Mouse (Mus musculus) forebrain, embryonic 16.5 days (tissue): Measurements from ENCODE around the gene Prpsap2. TPM values are rescaled to one million over a fixed set of nuclear protein-coding genes. Genes with fewer than 3 reads are reported as not detected.

Source experiments
- ATAC-seq: fragments of 200-750 bp; cut with Nextera tagmentation; 2 replicates; pipeline ENCODE4 v1.8.0; 2017; ENCODE audit warnings: mild to moderate bottlenecking, moderate library complexity
- H3K27ac ChIP-seq: fragments of 300-500 bp; sonication (generic); 2 replicates; pipeline ENCODE4 v1.5.1; 2014; ENCODE audit warnings: low read length, control low read depth
- H3K27me3 ChIP-seq: fragments of 300-500 bp; sonication (generic); replicated peaks from 2 replicates; pipeline ENCODE4 v1.6.1; 2014; ENCODE audit warnings: low read length; ENCODE audit not compliant: control insufficient read depth, insufficient read depth
- H3K36me3 ChIP-seq: fragments of 300-500 bp; sonication (generic); 2 replicates; pipeline ENCODE4 v1.6.1; 2014; ENCODE audit not compliant: control insufficient read depth, insufficient read depth
- H3K4me1 ChIP-seq: fragments of 300-500 bp; sonication (generic); replicated peaks from 2 replicates; pipeline ENCODE4 v1.6.1; 2014; ENCODE audit warnings: low read length; ENCODE audit not compliant: control insufficient read depth, insufficient read depth
- H3K4me2 ChIP-seq: fragments of 300-500 bp; sonication (generic); 2 replicates; pipeline ENCODE4 v1.6.1; 2014; ENCODE audit warnings: mild to moderate bottlenecking, low read length, control low read depth
- H3K4me3 ChIP-seq: fragments of 300-500 bp; sonication (generic); replicated peaks from 2 replicates; pipeline ENCODE4 v1.5.1; 2014; ENCODE audit warnings: mild to moderate bottlenecking, low read length, control low read depth
- H3K9ac ChIP-seq: fragments of 300-500 bp; sonication (generic); replicated peaks from 2 replicates; pipeline ENCODE4 v1.6.1; 2014; ENCODE audit warnings: low read depth, low read length, control low read depth
- H3K9me3 ChIP-seq: fragments of 300-500 bp; sonication (generic); 2 replicates; pipeline ENCODE4 v1.6.1; 2016; ENCODE audit warnings: low read length; ENCODE audit not compliant: control insufficient read depth
- WGBS: fragments of 180-500 bp; shearing (Covaris S2); extraction: QIAGEN DNeasy Blood & Tissue Kit; methylation state at CpG from one replicate; pipeline ENCODE4 v1.1.7; 2014; 5-methylcytosine and 5-hydroxymethylcytosine counted together
- polyA plus RNA-seq: library from polyadenylated mRNA; unstranded; fragments of >200 nt; fragmentation: Nextera tagmentation; extraction: Ambion mirVana; gene quantifications from 2 replicates; pipeline ENCODE4 v1.2.1, GENCODE M21; 2015

Prpsap2 gene
- polyA plus RNA-seq, 1 experiment from 2014 or later = 59.3 TPM

DNA sequence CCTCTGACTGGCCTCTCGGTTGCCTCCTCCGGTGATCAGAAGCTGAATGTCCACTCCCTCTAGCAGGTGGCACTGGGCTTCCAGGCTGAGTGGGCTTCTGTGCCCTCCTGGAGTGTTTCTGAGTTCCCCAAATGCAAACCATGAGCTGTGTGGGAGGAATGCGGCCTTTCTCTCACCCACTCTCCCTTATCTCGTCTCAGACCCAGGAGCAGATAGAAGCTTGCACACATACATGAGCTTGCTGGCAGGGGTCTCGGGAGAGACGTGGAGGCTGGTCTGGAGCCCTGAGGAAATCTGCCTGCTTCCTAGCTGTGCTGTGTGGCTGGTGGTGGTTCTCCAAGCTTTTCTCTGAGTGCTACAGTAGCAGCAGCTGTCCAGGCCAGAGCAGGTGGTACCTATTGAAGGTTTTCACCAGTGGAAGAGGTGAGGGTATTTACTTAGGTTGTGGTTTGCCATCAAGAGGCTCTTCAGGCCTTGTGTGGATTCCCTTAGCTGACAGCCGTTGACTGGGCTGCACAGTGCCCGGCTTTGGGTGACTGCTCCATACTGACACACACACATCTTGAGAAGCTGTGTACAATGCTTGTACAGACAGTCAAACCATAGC lies 76.7 kb downstream of the Prpsap2 start:
- Histone ChIP-seq H3K4me2 (no peak overlapping the region), H3K9me3 (no peaks in the 10 kb centered on the region), H3K4me1 (peaks cover 10% of the 10 kb centered on the region), H3K4me3 (no peak overlapping the region), H3K27me3 (peaks cover 24% of the 10 kb centered on the region), H3K9ac (no peak overlapping the region), H3K27ac (no peak overlapping the region), H3K36me3 (no peaks in the 10 kb centered on the region)
- 73% methylated on average over 8 of the region's 8 CpGs for WGBS
- no peak for ATAC-seq

DNA sequence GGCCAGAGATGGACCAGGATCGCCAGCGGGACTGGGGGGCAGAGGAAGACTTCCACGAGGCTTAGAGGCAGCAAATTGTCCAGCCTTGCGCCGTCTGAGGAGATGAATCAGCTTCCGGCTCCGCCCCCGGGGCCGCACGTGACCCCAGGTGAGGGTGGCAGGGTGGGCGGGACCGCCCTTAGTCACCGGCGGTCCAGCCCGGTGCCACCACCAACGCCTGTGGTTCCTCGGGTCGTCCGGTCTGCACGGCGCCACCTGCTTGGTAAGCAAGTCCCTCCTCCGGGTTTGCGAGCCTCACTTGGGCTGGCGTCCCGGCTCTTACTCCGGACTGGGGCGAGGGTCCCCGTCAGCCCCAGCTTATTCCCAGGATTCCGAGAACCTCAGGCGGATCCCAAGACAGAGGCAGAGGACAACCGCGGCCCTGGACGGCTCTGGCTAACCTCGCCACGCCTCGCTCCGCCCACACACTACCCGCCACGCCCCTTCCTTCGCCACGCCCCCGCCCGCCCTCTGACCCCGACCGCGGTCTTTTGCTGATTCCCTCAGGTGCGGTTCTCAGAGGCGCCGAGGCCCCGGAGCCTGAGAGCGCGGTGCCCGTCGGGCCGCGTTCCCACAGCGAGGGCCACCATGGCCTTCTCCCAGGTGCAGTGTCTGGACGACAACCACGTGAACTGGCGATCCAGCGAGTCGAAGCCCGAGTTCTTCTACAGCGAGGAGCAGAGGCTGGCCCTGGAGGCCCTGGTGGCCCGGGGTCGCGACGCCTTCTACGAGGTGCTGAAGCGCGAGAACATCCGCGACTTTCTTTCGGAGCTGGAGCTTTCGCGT lies 77.8 kb downstream of the Prpsap2 start, which contains the start of gene Fam83g:
Fam83g (plus strand) TSS at position 185 of the 825 bp plus-strand sequence.
- Histone ChIP-seq H3K4me3 (peak within 1 kb of the TSS; percentile 43), H3K9me3 (no peaks in the 10 kb centered on the region), H3K27me3 (peaks cover 24% of the 10 kb centered on the region), H3K27ac (no peak within 1 kb of the TSS), H3K4me1 (peaks cover 10% of the 10 kb centered on the region), H3K36me3 (no peaks in the 10 kb centered on the region), H3K9ac (peak within 1 kb of the TSS; percentile 37), H3K4me2 (peak within 1 kb of the TSS; percentile 55)
- peak; percentile 33; the same call in 1 of the 2 replicates for ATAC-seq
- 2% methylated on average over 76 of the region's 76 CpGs for WGBS

Other genes starting within 250 kb of the Prpsap2 start
- 74.6 and 92.8 TPM in 2 replicates for gene Epn2, start 182.4 kb downstream of the Prpsap2 start, polyA plus RNA-seq
- gene Grap, start 108.8 kb downstream of the Prpsap2 start, polyA plus RNA-seq = 10.2 and 11.3 TPM in 2 replicates
- gene Fam83g, start 78.0 kb downstream of the Prpsap2 start, polyA plus RNA-seq = 0.36 and 0.46 TPM in 2 replicates
- not detected in 2 replicates for gene Slc5a10, start 41.3 kb downstream of the Prpsap2 start, polyA plus RNA-seq
- 38.7 and 41.3 TPM in 2 replicates for gene Ulk2, start 93.0 kb upstream of the Prpsap2 start, polyA plus RNA-seq
- 13.0 and 15.0 TPM in 2 replicates for gene Akap10, start 168.2 kb upstream of the Prpsap2 start, polyA plus RNA-seq
- 9.4 and 11.2 TPM in 2 replicates for gene Specc1, start 194.7 kb upstream of the Prpsap2 start, polyA plus RNA-seq